Mouse (Mus musculus) CD4-positive, CD25-positive, alpha-beta regulatory T cell, adult 4 months (primary cell): Measurements from ENCODE around the gene Mrpl52. TPM values are rescaled to one million over a fixed set of nuclear protein-coding genes. Genes with fewer than 3 reads are reported as not detected.

Experiments used
- ATAC-seq: one replicate; pipeline ENCODE4 v1.8.0; 2017
- polyA plus RNA-seq, 2 experiments: library from polyadenylated mRNA; unstranded; fragments of 100-300 nt; shearing (Covaris generic); gene quantifications; one replicate each; pipeline ENCODE4 v1.2.1; 2017

Mrpl52 gene
- polyA plus RNA-seq, 2 experiments from 2014 or later: 216 to 249 TPM

DNA sequence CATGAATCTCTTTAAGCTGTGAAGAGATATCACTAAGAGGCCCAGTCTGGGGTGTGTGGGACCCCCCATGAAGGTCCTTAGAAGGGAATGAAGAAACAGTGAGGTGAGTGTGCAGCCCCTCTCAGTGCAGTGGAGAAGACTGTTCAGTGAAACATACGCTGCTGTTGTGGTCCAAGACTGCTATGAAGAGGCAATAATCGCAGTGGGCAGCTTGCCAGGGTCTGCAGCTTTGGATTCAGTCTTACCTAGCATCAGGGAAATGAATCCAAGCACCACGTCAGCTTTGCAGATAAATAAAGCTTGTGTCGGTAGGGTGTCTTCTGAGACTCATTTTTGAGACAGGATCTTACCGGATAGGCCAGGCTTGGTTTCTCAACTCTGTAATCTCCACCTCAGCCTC, 46.0 kb downstream of the Mrpl52 start:
- no peak for ATAC-seq

DNA sequence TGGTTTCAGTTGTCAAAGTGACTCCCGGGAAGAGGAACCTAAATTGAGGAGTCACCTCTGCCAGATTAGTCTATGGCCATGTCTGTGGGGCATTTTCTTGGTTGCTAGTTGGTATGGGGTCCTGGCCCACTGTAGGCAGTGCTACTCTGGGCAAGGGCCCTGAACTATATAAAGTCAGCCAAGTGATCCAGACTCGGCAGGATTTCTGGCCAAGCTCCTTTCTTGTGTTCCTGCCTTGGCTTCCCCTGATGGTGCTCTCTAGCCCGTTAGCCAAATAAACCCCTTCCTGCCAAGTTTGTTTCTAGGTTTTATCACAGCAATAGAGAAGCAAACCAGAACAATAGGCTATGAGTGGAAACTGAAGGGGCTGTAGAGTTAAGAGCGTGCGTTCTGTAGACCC, 48.0 kb downstream of the Mrpl52 start:
- no peak for ATAC-seq

DNA sequence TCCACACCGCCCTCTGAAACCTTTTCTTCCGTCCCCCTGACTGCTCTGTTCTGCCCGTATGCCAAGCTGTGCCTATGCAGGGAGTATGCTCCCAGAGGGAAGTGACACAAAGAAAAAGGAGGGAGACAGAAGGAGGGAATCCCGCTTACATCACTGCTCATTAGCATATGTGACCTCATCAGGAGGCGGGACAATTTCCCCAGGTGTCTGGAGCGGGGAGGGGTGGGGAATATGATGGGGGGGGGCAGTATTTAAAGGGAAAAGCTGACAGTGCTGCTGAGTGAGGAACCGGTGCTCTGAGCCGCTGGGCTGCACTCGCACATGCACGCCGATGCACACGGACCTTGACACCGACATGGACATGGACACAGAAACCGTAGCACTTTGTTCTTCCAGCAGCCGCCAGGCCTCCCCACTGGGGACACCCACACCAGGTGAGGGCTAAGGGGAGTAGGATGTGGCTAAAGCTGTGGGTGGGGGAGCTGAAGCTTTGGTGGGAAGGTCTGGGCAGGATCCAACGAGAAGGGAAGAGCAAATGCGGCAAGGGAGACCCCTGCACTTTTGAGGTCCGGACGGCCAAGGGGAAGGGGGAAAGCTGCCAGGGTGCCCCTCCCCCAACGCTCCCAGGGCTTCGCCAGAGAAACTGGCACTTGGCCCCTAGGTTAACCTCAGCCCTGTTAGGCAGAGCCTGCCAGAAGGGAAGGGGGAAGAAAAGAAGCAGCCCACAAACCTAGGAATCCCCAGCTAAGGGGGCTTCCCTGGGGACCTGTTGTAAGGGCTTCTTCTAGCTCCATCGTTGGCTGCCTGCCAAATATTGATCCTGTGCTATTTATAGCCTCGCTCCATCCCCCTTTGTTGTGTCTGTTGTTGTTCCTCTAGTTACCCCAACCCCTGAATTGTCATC, 49.5 kb downstream of the Mrpl52 start, which contains the start of gene Rem2:
Rem2 (plus strand) TSS at position 160 of the 904 bp plus-strand sequence.
- ATAC-seq: no peak

DNA sequence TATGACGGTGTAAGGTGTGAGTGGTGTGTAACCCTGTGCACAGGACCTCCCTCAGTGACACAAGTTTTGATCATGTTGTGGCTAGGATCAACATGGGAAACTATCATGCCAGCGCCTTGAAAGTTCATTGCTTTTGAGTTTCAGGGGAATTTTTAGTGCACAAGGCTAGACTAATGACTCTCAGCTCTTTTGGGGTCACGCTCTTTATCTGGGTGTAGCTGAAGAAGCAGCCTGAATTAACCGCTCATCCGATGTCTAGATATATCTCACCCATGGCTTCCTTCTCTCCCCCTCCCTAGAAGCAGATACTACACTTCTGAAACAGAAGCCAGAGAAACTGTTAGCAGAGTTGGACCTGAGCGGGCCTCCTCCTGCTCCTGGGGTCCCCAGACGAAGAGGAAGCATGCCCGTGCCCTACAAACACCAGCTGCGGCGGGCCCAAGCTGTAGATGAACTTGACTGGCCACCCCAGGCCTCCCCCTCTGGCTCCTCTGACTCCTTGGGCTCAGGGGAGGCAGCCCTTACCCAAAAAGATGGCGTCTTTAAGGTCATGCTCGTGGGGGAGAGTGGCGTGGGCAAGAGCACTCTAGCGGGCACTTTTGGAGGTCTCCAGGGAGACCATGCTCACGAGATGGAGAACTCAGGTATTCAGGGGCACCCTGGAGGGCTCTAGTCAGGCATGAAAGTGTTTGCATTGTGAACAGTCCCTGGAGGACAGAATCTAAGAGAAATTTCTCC, 50.6 kb downstream of the Mrpl52 start:
- ATAC-seq: no peak

Other genes with a start within 250 kb of the Mrpl52 start
- gene Dad1, start 172.8 kb upstream of the Mrpl52 start, polyA plus RNA-seq: 100 to 1,000 TPM; 437 to 457 TPM
- gene Abhd4, start 172.7 kb upstream of the Mrpl52 start, polyA plus RNA-seq: 10 to 100 TPM; 19.5 to 30.2 TPM
- gene Olfr49, start 142.0 kb upstream of the Mrpl52 start, polyA plus RNA-seq: under 1 TPM in 1 of 2 experiments, not detected in 1; 0.11 TPM
- 10 to 100 TPM; 77.4 to 80.4 TPM for gene Oxa1l, start 66.1 kb upstream of the Mrpl52 start, polyA plus RNA-seq
- 1 to 10 TPM; 1.2 to 1.3 TPM for gene Slc7a7, start 9.1 kb upstream of the Mrpl52 start, polyA plus RNA-seq
- not detected for gene Mmp14, start 4.7 kb downstream of the Mrpl52 start, polyA plus RNA-seq
- gene Lrp10, start 37.2 kb downstream of the Mrpl52 start, polyA plus RNA-seq: 10 to 100 TPM; 59.9 to 60.2 TPM
- gene Rem2, start 49.2 kb downstream of the Mrpl52 start, polyA plus RNA-seq: 1 to 10 TPM in 1 of 2 experiments, under 1 TPM in 1; 0.54 to 1.1 TPM
- gene Prmt5, start 90.6 kb downstream of the Mrpl52 start, polyA plus RNA-seq: 10 to 100 TPM; 44.9 to 54.8 TPM
- 10 to 100 TPM; 21.0 to 28.8 TPM for gene Haus4, start 127.7 kb downstream of the Mrpl52 start, polyA plus RNA-seq
- not detected for gene Ajuba, start 150.6 kb downstream of the Mrpl52 start, polyA plus RNA-seq
- 1 to 10 TPM; 3.7 to 6.9 TPM for gene 4931414P19Rik, start 179.1 kb downstream of the Mrpl52 start, polyA plus RNA-seq
- gene Psmb5, start 191.1 kb downstream of the Mrpl52 start, polyA plus RNA-seq: 100 to 1,000 TPM; 154 to 163 TPM
- gene Psmb11, start 194.5 kb downstream of the Mrpl52 start, polyA plus RNA-seq: not detected
- not detected for gene Gm17606, start 214.0 kb downstream of the Mrpl52 start, polyA plus RNA-seq
- under 1 TPM; 0.15 to 0.16 TPM for gene Cdh24, start 214.5 kb downstream of the Mrpl52 start, polyA plus RNA-seq